Mouse (Mus musculus): Measurements from ENCODE around the gene Rbm38.

The Rbm38 gene

DNA sequence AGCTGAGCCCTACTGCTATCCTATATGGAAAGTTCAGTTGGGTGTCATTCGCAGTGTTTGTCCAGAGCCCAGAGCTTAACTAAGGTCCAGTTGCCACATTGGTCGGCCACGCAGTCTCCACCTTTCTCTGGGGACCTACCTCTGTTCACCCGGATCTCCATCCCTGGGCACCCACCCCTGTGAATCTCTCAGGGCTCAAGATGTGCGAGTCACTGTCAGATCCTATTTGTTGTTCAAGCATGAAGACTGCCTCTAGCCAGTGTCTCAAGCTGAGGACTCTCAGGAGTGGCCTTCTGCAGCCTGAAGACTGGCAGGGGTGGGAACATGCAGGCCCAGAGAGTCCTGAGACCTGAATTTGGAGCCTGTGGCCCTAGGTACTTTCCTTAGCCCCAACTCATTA is 15.8 kb downstream of the Rbm38 start:
- DNase-seq (ENCODE audit: low spot score in 2 of 2) = no peak

DNA sequence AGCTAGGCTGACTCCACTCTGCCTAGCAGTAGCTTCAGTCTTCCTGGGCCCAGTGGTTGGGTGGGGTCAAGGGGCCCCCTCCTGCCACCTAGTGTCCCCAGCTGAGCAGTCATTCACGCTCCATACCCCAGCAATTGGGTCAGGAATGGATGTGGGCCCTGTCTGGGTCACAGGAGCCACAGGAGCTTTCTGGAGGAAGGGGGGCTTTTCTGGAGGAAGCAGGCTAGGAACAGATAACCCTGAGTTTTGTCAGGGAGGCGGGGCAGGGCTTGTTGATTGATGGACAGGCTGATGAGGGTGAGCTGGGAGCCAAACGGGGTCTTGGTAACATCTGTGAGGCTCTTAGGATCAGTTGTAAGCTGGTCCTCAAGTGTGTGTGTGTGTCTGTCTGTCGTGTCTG is 16.3 kb downstream of the Rbm38 start:
- DNase-seq (ENCODE audit: low spot score in 2 of 2) = no peak

DNA sequence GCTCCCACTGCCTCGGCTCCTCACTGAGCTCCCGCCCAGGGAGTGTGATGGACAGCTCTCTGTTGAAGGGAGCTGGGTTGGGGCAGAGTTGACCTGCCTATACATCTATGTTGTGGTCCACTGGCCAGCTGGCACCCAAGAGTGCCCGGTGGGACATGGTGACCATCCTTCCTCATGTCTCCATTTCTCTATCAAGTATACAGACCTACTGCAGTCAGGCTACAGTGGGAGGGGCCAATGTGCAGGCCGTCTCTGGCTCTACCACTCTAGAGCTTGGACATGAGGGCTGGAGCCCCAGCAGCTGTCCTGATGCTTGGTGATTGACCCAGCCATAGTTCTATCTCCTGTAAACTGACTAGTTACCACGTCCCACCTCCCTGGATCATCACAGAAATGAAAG is 17.0 kb downstream of the Rbm38 start:
- no peak for DNase-seq (ENCODE audit: low spot score in 2 of 2)

DNA sequence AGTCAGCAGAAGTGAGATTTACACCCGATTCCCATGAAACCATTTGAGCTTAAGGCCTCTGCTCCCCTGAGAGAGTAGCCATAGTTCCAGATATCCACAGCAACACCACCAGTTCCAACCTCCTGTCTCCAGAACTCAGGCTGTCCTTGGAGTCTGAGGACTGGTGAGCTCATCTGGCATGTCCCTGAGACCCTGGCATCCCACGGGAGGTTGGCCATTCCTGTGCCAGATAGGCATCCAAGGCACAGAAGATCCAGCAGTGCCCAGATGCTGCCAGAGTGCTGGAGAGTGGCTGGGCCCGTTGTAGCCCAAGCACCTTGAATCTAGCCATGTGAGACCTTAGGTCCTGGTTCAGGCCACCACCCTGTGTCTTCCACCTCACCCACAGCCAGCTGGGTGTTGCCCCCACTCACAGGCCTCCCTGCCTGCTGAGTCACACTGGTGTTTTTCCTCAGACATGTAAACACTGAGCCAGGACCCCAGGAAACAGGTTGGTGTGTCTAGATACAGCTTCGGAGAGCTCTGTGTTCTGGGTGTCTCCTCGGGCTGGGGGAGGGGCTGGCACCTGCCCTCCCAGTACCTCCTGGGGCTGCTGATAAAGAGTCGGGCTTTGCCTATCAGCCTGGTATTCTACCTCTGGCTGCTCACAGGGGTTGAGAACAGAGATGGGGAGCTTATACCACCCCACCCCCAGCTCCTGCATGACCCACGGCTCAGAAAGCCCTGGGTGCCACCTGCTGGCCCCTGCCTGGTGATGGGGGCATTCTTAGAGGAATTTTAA is 17.7 kb downstream of the Rbm38 start:
- DNase-seq (ENCODE audit: low spot score in 2 of 2) = no peak

DNA sequence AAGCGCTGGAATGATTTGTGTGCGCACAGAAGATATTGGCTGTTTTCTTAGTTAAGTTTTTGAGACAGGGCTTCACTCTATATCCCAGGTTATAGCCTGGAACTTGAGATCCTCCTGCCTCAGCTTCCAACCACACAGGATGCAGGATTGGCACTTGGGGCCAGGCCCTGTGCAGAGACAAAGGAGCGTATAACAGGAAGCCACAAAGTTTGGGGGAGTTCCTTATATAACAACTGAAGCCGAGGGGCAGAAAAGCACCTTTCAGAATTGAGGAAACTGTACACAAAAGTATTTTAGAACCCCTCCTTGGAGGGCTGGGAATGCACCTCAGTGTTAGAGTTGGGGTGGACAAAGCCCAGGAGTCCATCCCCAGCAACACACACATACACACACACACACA is 18.7 kb downstream of the Rbm38 start:
- DNase-seq (ENCODE audit: low spot score in 2 of 2) = no peak

DNA sequence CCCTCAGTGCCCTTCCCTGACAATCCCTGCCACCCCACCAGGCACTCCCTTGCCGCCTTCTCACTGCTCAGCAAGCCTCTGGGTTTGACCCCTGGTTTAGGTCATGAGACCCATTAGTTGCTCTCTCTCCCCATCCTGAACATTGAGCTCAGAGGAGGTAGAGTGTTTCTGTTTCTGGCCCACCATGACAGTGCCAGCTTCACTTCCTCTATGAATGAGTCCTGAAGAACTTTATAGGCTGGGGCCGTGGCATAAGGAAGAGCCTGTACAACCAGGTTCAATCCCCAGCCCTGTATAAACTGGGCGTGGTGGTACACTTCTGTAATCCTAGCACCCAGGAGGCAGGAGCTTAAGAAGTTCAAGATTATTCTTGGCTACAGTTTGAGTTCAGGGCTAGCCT is 20.5 kb downstream of the Rbm38 start:
- no peak for DNase-seq (ENCODE audit: low spot score in 2 of 2)

DNA sequence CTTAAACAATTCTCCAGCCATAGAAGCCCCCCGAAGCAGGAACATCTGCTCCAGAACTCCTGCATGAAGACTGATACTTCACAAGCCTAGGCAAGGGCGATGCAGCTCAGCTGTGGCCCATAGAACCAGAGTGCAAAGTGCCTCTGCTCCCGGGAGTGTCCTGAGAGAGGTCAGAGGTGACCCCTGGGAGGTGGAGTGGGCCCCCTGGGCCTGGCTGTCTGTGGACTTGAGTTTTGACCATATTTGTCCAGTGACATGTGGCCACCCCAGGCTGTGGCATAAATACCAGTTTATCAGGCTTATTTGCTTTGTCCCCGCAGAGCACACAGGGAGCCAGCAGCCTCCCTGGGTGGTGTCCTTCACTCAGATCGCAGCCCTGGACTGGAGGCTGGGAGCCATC is 20.9 kb downstream of the Rbm38 start:
- no peak for DNase-seq (ENCODE audit: low spot score in 2 of 2)

DNA sequence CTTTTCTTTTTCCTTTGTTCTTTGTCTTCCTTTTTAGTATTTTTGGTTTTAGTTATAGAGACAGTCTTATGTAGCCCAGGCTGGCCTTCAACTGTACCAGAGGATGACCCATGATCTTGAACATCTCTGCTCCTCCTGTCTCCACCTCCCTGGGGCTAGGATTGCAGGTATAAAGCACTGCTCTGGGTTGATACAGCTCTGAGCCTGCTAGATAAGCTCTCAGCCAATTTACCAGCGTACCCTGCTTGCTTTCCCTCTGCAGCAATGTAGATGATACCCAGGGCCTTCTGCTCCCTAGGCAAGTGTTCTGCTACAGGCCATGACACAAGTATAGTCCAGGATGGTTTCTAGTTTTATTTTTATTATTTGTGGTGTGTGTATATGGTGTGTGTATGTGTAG is 21.6 kb downstream of the Rbm38 start:
- no peak for DNase-seq (ENCODE audit: low spot score in 2 of 2)

DNA sequence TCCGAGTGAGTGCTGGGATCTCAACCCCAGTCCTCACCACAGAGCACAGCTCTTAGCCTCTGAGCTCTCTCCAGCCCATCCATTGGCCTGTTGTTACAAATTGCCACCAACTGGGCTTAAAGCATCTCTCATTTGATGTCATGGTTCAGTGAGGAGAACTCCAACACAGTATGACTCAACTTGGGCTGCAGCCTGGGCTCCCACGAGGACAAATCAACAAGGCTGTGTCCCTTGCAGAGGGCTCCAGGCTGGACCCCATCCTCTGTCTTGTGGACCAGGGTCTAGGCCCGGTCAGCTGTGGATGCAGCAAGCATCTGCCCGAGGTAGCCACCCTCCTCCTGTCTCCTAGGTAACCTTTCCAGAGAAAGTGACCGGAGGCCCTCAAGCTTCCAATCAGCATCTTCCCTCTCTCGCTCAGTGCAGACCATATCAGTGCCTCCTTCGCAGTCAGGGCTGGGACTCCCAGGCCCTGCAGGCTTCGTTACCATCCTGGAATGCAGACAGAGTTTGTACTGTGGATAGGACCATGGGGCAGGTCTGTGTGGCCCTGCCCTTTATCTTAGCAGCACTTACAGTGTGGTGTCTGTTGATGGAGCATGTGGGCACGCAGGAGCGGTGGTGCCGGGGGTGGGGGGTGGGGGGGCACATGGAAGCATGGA is 22.3 kb downstream of the Rbm38 start:
- DNase-seq (ENCODE audit: low spot score in 2 of 2) = no peak

DNA sequence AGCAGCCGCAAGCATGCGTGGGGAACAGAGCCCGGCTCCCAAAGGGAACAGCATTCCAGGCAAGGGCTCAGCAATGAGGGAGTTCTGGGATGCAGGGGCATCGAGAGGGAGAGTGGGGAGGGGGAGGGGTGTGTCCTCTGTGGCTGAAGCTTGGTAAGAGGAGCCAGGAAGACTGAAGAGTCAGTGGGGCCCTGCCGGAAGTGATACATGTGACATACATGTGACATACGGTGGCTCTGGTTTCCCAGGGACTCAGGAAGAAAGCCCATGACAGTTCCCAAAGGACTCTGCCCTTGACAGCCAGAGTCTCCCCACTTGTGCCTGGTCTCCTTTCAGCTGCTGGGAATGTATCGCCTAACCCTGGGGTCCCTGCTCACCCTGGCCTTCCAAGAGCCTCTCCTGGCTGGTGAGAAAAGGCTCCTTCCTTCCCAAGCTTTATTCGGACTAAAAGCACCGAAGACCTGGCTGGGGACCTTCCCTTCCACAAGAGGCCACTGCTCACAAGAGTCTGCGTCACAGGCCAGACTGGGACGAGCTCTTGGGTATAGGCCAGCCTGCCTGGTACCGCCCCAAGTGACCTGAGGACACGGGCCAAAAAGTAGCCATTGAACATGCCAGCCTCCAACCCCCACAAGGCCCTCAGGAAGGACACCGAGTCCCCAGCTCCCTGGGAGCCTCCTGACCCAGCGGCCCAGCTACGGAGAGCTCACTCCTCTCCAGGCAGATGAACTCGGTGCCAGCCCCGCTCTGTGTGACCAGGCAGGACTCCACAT is 24.1 kb downstream of the Rbm38 start:
- DNase-seq (ENCODE audit: low spot score in 2 of 2) = peak in 1 of 2 experiments; percentile 67

DNA sequence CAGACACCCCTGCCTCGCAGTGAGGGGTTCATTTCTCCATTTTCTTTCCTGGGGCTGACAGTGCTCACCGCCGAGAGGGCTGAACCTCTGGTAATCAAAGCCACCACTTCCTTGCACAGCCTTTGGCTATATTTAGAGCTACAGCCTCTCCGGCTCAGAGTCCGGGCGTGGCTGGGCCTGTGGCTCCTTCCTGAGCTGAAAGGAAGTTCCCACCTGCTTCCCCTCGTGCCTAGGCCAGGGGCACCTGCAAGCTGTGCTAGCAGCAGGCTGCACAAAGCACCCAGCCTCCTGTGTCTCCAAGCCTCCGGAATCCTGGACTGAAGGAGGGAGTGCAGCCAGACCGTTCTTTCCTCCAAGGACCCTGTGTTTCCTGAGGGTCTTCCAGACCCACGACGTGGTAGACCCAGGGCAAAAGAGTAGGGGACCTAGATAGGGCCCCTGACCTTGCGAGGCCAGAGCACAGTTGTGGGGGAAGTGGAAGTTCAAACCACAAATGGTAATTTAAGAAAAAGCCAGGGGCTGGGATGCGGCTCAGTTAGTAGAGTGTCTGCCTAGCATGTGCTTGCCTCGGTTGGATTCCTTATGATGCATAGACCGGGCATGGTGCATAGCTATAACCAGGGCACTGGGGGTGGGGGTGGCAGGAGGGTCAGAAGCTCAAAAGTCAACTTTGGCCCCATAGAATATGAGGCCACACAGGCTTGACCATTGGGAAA is 26.4 kb downstream of the Rbm38 start:
- no peak for DNase-seq (ENCODE audit: low spot score in 2 of 2)

DNA sequence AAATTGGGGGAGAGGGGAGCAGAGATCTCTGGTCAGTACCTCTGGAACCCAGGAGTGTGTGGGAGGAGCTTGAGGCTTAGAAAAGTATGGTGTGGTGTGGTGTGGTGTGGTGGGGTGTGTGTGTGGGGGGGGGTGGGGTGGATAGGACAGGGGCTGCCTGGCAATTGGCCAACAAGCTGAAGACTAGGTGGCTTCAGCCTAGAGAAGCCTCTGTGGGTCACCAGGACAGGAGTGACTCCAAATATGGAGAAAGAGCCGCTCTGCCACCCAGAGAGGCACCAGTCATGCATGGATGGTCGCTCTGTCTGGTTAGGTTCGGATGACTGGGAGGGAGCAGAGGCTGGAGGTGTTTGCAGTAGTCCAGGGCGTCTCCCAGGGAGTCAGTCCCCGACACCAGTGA is 27.2 kb downstream of the Rbm38 start:
- no peak for DNase-seq (ENCODE audit: low spot score in 2 of 2)

DNA sequence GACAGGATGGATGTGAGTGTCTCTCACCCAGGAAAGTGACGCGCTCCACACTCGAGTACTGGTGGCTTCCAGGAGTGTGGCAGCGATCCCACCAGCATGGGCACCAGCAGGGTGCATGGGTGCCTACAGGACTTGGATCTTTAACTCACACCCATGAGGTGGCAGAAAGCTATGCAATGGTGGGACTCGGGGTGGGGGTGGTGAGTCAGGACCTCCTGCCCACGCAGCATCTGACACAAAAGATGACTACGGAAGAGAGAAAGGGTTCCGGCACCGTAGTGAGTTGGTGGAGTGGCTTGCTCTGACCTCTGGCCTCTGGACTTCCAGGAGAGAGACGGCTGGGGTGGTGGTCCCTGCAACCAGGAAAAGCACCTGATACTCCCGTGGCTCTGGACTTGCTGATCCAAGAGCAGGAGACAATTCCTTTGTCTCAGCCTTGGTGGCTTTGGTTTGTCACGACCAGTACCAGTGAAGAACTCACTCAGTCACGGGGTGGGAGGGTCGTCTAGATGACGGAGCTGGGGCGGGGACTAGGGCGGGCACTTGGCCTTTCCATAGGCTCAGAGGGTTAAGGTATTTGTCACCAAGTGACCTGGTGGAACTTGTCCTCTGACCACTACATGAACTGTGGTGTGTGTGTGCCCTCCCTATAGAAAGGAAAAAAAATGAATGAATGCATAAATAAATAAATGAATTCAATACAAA is 27.9 kb downstream of the Rbm38 start:
- no peak for DNase-seq (ENCODE audit: low spot score in 2 of 2)

DNA sequence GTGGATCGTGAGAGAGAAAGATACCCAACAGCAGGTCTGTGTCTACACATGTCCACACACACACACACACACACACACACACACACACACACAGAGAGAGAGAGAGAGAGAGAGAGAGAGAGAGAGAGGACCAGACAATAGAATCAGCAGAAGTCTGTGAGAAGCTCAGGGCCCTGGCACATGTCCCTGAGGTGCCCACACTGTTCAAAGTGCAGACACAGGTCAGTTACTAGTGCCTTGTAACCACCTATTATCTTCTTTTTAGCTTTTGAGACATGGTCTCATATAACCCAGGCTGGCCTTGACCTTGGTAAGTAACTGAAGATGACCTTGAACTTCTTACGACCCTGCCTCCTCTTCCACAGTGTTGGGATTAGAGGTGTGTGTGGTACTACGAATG is 28.9 kb downstream of the Rbm38 start:
- no peak for DNase-seq (ENCODE audit: low spot score in 2 of 2)

DNA sequence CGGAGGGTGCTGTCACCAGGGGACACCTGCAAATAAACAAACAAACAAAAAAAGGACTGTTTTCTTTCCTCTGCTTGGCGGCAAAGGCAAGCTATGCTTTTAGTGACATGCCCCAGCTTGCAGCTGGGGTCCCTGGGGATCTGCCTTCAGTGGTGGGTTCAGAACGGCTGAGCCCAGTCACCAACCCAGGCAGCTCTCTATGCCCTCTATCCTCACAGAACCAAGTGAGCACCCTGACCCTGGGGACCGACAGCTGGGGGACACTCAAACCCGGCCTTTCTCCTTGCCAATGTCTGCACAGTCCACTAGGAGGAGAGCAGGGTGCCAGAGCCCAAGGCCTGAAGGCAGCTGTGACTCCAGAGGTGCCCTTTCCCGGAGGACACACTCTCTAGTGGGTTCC is 29.5 kb downstream of the Rbm38 start:
- no peak for DNase-seq (ENCODE audit: low spot score in 2 of 2)

DNA sequence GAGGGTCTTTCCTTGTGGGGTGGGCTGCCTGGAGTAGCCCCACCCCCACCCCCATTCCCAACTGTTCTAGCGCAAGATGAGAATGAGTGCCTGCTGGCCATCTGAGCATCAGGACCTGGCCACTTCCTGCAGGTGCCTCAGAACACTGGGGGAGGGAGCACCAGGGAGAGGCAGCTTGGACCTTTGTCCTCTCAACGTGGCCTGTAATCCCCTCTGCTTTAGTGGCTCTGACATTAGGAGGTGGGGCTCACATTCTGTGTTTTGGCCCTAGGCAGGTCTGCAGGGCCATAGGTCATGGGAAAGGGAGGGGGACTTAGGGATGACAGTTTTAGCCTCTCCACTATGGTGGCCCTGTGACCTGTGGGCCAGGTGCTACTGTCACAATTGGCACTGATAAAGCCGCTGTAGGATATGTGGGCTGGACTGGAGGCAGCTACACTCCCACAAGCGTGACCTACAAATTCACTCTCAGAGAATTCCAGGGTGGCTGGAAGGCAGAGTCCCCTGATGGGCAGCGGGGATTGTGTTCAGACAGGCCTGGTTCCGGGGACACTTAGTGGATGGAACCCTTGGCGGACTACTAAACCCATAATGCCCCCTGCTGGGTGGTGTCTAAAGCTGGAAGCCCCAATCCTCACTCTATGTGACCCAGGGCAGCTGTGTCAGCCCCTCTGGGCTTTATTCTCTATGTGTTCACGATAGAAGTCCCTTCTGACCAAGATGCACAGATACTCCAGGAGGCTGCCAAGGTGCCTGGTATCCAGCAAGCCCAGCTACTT is 30.5 kb downstream of the Rbm38 start:
- no peak for DNase-seq (ENCODE audit: low spot score in 2 of 2)

DNA sequence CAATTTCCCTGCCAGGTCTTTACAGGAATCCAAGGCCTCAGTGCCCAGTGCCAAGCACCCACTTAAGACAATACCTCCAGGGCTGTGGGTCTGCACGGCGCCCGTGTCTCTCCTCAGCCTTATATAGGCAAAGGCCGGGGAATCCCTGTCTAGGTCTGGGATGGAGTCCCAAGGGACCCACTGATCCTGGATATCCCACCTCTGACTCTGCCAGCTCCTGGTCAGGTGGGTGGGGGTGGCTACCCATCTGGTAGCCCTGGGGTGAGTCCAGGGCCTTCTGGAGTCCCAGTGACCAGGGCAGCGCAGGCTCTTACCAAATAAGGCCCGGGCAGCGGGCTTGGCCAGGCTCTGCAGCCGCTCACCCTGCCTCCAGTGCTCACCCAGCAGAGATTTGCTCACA is 32.6 kb downstream of the Rbm38 start:
- no peak for DNase-seq (ENCODE audit: low spot score in 2 of 2)

DNA sequence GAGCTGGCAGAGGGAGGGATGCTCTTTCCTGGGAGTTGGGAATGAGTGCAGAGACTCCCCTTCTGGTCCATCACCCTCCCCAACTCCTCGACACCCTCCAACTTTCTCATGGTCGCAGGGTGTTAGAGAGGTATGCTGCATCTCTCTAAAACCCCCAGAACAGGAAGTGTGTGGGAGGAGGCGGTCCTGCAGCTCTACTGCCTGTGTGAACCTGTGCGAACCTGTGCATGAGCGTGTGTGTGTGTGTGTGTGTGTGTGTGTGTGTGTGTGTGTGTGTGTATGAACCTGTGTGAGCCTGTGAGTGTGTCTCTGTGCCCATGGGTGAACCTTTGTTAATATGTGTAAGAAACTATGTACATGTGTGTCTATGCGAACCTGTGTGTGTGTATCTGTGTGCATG is 33.5 kb downstream of the Rbm38 start:
- no peak for DNase-seq (ENCODE audit: low spot score in 2 of 2)

DNA sequence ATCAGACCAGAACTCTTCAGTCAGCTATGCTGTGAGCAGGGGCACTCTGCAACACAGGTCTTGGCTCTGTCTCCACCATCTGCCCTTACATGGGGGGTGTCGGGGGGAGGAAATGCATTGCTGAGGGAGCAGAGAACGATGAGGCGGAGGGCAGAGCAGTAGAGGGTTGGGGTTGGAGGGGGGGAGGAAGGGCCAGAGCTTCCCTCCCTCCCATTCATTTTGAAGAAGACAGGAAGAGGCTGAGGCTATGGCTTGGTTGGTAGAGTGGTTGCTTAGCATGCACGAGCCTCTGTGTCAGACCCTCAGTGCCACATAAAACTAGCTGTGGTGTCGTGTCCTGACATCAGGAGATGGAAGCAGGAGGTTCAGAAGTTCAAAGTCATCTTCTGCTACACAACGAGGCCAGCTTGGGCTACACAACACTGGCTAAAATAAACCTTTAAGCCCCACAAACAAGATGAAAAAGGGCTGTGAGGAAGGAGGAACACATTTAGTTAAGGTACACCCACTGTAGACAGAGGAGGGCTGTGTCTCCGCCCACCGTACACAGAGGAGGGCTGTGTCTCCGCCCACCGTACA is 36.1 kb downstream of the Rbm38 start:
- no peak for DNase-seq (ENCODE audit: low spot score in 2 of 2)

DNA sequence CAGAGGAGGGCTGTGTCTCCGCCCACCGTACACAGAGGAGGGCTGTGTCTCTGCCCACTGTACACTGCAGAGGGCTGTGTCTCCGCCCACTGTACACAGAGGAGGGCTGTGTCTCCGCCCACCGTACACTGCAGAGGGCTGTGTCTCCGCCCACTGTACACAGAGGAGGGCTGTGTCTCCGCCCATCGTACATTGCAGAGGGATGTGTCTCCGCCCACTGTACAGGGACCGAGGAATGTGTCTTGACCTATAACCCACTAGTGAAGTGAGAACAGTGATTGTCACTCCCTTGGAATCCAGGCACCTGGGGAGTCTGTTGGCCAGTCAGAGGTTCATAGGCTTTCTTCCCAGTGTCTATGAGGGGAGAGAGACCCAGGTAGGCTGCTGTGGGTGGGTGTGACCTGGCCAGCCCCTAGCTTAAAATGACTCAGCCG is 36.6 kb downstream of the Rbm38 start:
- no peak for DNase-seq (ENCODE audit: low spot score in 2 of 2)
